Mouse (Mus musculus) MEL (cell line): ENCODE data around the gene Celsr1. TPM values are rescaled to one million over a fixed set of nuclear protein-coding genes. Genes with fewer than 3 reads are reported as not detected.

Experiments used
- DNase-seq: peaks from one replicate; pipeline ENCODE4 v3.0.0; 2011; ENCODE audit warnings: low read depth, low spot score
- H3K27ac ChIP-seq: 2 replicates; pipeline ENCODE4 v1.5.1; 2012; ENCODE audit warnings: low read depth, mild to moderate bottlenecking, control low read depth, low read length, moderate library complexity; ENCODE audit not compliant: control insufficient read depth
- H3K27me3 ChIP-seq, 2 experiments: fragments of 150-350 bp in 1 of 2; sonication (generic) in 1 of 2; 2 replicates each; pipeline ENCODE4 v1.6.1; 2012; ENCODE audit warnings: low read length in 2 of 2, mild to moderate bottlenecking in 2 of 2, improper control_type of control experiment in 1 of 2, moderate library complexity in 1 of 2; ENCODE audit not compliant: insufficient read depth in 2 of 2, control insufficient read depth in 1 of 2
- H3K36me3 ChIP-seq, 2 experiments: 2 replicates each; pipeline ENCODE4 v1.6.1; 2012 to 2014; ENCODE audit warnings: low read length in 2 of 2, improper control_type of control experiment in 1 of 2, inconsistent platforms in 1 of 2, mild to moderate bottlenecking in 1 of 2; ENCODE audit not compliant: insufficient read depth in 2 of 2, control insufficient read depth in 1 of 2
- H3K4me1 ChIP-seq, 2 experiments: fragments of 150-350 bp in 1 of 2; sonication (generic) in 1 of 2; 2 replicates each; pipeline ENCODE4 v1.6.1; 2012; ENCODE audit warnings: low read length in 2 of 2, improper control_type of control experiment in 1 of 2, mild to moderate bottlenecking in 1 of 2; ENCODE audit not compliant: insufficient read depth in 2 of 2, control insufficient read depth in 1 of 2
- H3K4me3 ChIP-seq, 2 experiments: fragments of 150-350 bp in 1 of 2; sonication (generic) in 1 of 2; 2 replicates each; pipeline ENCODE4 v1.5.1; 2012; ENCODE audit warnings: low read depth in 2 of 2, low read length in 2 of 2, mild to moderate bottlenecking in 2 of 2, moderate library complexity in 2 of 2, control low read depth in 1 of 2, improper control_type of control experiment in 1 of 2; ENCODE audit not compliant: control insufficient read depth in 1 of 2, insufficient read depth in 1 of 2
- H3K79me2 ChIP-seq: 2 replicates; pipeline ENCODE4 v1.6.1; 2012; ENCODE audit warnings: mild to moderate bottlenecking, low read length, moderate library complexity; ENCODE audit not compliant: control insufficient read depth, poor library complexity, insufficient read depth
- H3K9ac ChIP-seq: 2 replicates; pipeline ENCODE4 v1.6.1; 2012; ENCODE audit warnings: low read depth, mild to moderate bottlenecking, control low read depth, low read length, moderate library complexity; ENCODE audit not compliant: control insufficient read depth, poor library complexity, severe bottlenecking
- H3K9me3 ChIP-seq: fragments of 150-350 bp; sonication (generic); replicated peaks from 2 replicates; pipeline ENCODE4 v1.6.1; 2012; ENCODE audit warnings: mild to moderate bottlenecking, low read length, improper control_type of control experiment, moderate library complexity; ENCODE audit not compliant: insufficient read depth
- BHLHE40 ChIP-seq: IDR thresholded peaks from 2 replicates; pipeline ENCODE4 v1.6.1; 2012; ENCODE audit warnings: low read depth, mild to moderate bottlenecking, inconsistent platforms, low read length, improper control_type of control experiment, borderline replicate concordance
- CHD1 ChIP-seq: IDR thresholded peaks from 2 replicates; pipeline ENCODE4 v1.6.1; 2012; ENCODE audit warnings: low read depth, mild to moderate bottlenecking, inconsistent platforms, low read length, improper control_type of control experiment
- CTCF ChIP-seq, 3 experiments: IDR thresholded peaks in 2 of 3; conservative IDR thresholded peaks in 1 of 3; 2 replicates each; pipeline ENCODE4 v1.5.1; 2011 to 2012; ENCODE audit warnings: low read length in 3 of 3, low read depth in 2 of 3, mild to moderate bottlenecking in 2 of 3, improper control_type of control experiment in 1 of 3, inconsistent platforms in 1 of 3, mixed read lengths in 1 of 3, moderate library complexity in 1 of 3; ENCODE audit not compliant: control insufficient read depth in 1 of 3, insufficient read depth in 1 of 3, poor library complexity in 1 of 3, severe bottlenecking in 1 of 3
- E2F4 ChIP-seq: IDR thresholded peaks from 2 replicates; pipeline ENCODE4 v1.6.1; 2011; ENCODE audit warnings: low read depth, low read length, improper control_type of control experiment, borderline replicate concordance
- ETS1 ChIP-seq: IDR thresholded peaks from 2 replicates; pipeline ENCODE4 v1.6.1; 2012; ENCODE audit warnings: low read depth, mild to moderate bottlenecking, inconsistent platforms, low read length, improper control_type of control experiment, moderate library complexity
- JUND ChIP-seq: IDR thresholded peaks from 2 replicates; pipeline ENCODE4 v1.6.1; 2011; ENCODE audit warnings: low read depth, mild to moderate bottlenecking, improper control_type of control experiment, low read length
- MAFK ChIP-seq: IDR thresholded peaks from 2 replicates; pipeline ENCODE4 v1.6.1; 2011; ENCODE audit warnings: low read depth, mild to moderate bottlenecking, low read length, improper control_type of control experiment, borderline replicate concordance
- MAZ ChIP-seq: IDR thresholded peaks from 2 replicates; pipeline ENCODE4 v1.6.1; 2012; ENCODE audit warnings: low read depth, mild to moderate bottlenecking, inconsistent platforms, low read length, improper control_type of control experiment
- MEF2A ChIP-seq: IDR thresholded peaks from 2 replicates; pipeline ENCODE4 v1.6.1; 2014; ENCODE audit warnings: low read depth, mild to moderate bottlenecking, inconsistent platforms, low read length, improper control_type of control experiment; ENCODE audit not compliant: poor library complexity, insufficient replicate concordance, severe bottlenecking; ENCODE audit errors: extremely low read depth
- MXI1 ChIP-seq: IDR thresholded peaks from 2 replicates; pipeline ENCODE4 v1.6.1; 2011; ENCODE audit warnings: mild to moderate bottlenecking, low read depth, low read length, improper control_type of control experiment
- MYB ChIP-seq: IDR thresholded peaks from 2 replicates; pipeline ENCODE4 v1.6.1; 2011; ENCODE audit warnings: mild to moderate bottlenecking, low read depth, low read length, improper control_type of control experiment
- MYC ChIP-seq: IDR thresholded peaks from 2 replicates; pipeline ENCODE4 v1.6.1; 2011; ENCODE audit warnings: low read depth, mild to moderate bottlenecking, low read length, improper control_type of control experiment, moderate library complexity
- NELFE ChIP-seq: IDR thresholded peaks from 2 replicates; pipeline ENCODE4 v1.6.1; 2011; ENCODE audit warnings: low read depth, low read length, improper control_type of control experiment
- POLR2A ChIP-seq, 2 experiments: IDR thresholded peaks; 2 replicates each; pipeline ENCODE4 v1.6.1; 2011 to 2012; ENCODE audit warnings: low read length in 2 of 2, mild to moderate bottlenecking in 2 of 2, control low read depth in 1 of 2, improper control_type of control experiment in 1 of 2, low read depth in 1 of 2, moderate library complexity in 1 of 2; ENCODE audit not compliant: control insufficient read depth in 1 of 2, insufficient read depth in 1 of 2, poor library complexity in 1 of 2
- SIN3A ChIP-seq: IDR thresholded peaks from 2 replicates; pipeline ENCODE4 v1.6.1; 2012; ENCODE audit warnings: low read length, improper control_type of control experiment, inconsistent platforms
- SMC3 ChIP-seq: IDR thresholded peaks from 2 replicates; pipeline ENCODE4 v1.6.1; 2011; ENCODE audit warnings: low read depth, low read length, improper control_type of control experiment
- TAL1 ChIP-seq: IDR thresholded peaks from 2 replicates; pipeline ENCODE4 v1.6.1; 2012; ENCODE audit warnings: mild to moderate bottlenecking, inconsistent platforms, low read length, moderate library complexity, mixed read lengths
- USF1 ChIP-seq: IDR thresholded peaks from 2 replicates; pipeline ENCODE4 v1.6.1; 2014; ENCODE audit warnings: low read depth, mild to moderate bottlenecking, inconsistent platforms, low read length, improper control_type of control experiment, moderate library complexity
- USF2 ChIP-seq, 2 experiments: IDR thresholded peaks; 2 replicates each; pipeline ENCODE4 v1.6.1; 2011 to 2012; ENCODE audit warnings: improper control_type of control experiment in 2 of 2, low read length in 2 of 2, borderline replicate concordance in 1 of 2, inconsistent platforms in 1 of 2, low read depth in 1 of 2, mild to moderate bottlenecking in 1 of 2; ENCODE audit not compliant: insufficient read depth in 1 of 2
- ZC3H11A ChIP-seq: IDR thresholded peaks from 2 replicates; pipeline ENCODE4 v1.6.1; 2012; ENCODE audit warnings: low read depth, mild to moderate bottlenecking, inconsistent platforms, low read length, improper control_type of control experiment
- ZKSCAN1 ChIP-seq: IDR thresholded peaks from 2 replicates; pipeline ENCODE4 v1.6.1; 2012; ENCODE audit warnings: low read depth, mild to moderate bottlenecking, inconsistent platforms, low read length, improper control_type of control experiment, moderate library complexity
- ZMIZ1 ChIP-seq: IDR thresholded peaks from 2 replicates; pipeline ENCODE4 v1.6.1; 2012; ENCODE audit warnings: low read depth, mild to moderate bottlenecking, inconsistent platforms, low read length, improper control_type of control experiment, moderate library complexity
- polyA plus RNA-seq, 2 experiments: library from polyadenylated mRNA; stranded (reverse) in 1 of 2; unstranded in 1 of 2; fragments of >175 nt in 1 of 2; fragments of >200 nt in 1 of 2; gene quantifications; 2 replicates each; pipeline versions ENCODE4 v1.2.1 to v1.2.4; 2012; ENCODE audit warnings: low replicate concordance in 2 of 2, low read depth in 1 of 2; ENCODE audit not compliant: insufficient read length in 2 of 2, insufficient read depth in 1 of 2, missing spikeins in 1 of 2
- total RNA-seq: library from RNA; depleted of rRNA; stranded (reverse); fragments of 300-350 nt; gene quantifications from 2 replicates; pipeline ENCODE4 v1.2.3, GENCODE M21; 2012

The Celsr1 gene
- total and polyA plus RNA-seq, 3 experiments = 0.12 to 0.42 TPM; not detected in 1

- no peaks in the 10 kb centered on the region for H3K27me3 ChIP-seq
Measured at GRCm38 (mm10) chr15:85962691-85963090, 70.9 kb downstream of the Celsr1 start.

GRCm38 (mm10) chr15:85961651-85962050 lies 71.9 kb downstream of the Celsr1 start:
- H3K4me1 ChIP-seq = peaks cover 2 to 19% of the 10 kb centered on the region in 2 experiments; a peak in 3 of 4 replicates
- peaks cover 0 to 4% of the 10 kb centered on the region in 2 experiments; a peak in 1 of 4 replicates for H3K36me3 ChIP-seq
- no peak overlapping the region for H3K4me3 ChIP-seq
- H3K27me3 ChIP-seq = no peaks in the 10 kb centered on the region
- H3K79me2 ChIP-seq = no peaks in the 10 kb centered on the region
- H3K27ac ChIP-seq = no peak overlapping the region
- H3K9me3 ChIP-seq = no peaks in the 10 kb centered on the region
- no peak for TF ChIP-seq USF1
- no peak for TF ChIP-seq MAZ
- TF ChIP-seq JUND = no peak
- TF ChIP-seq ZMIZ1 = no peak
- no peak for TF ChIP-seq POLR2A (IDR thresholded peaks at IDR 0.05; ENCODE audit: control insufficient read depth in 1 of 2, insufficient read depth in 1 of 2, low read depth in 1 of 2, low read length in 2 of 2, poor library complexity in 1 of 2)
- no peak for TF ChIP-seq E2F4
- no peak for TF ChIP-seq ZKSCAN1
- TF ChIP-seq MEF2A = no peak
- no peak for TF ChIP-seq MYC
- no peak for TF ChIP-seq MAFK
- TF ChIP-seq SMC3 = no peak
- no peak for TF ChIP-seq MXI1
- no peak for TF ChIP-seq CTCF (IDR thresholded peaks at IDR 0.05 in 2 of 3, conservative IDR thresholded peaks at IDR 0.05 in 1 of 3; ENCODE audit: control insufficient read depth in 1 of 3, insufficient read depth in 1 of 3, low read depth in 2 of 3, low read length in 3 of 3, poor library complexity in 1 of 3, severe bottlenecking in 1 of 3)
- TF ChIP-seq CHD1 = no peak
- TF ChIP-seq USF2 (IDR thresholded peaks at IDR 0.05; ENCODE audit: borderline replicate concordance in 1 of 2, insufficient read depth in 1 of 2, low read depth in 1 of 2, low read length in 2 of 2) = no peak
- TF ChIP-seq ZC3H11A = no peak
- H3K9ac ChIP-seq = no peak overlapping the region
- no peak for DNase-seq

More at GRCm38 (mm10) chr15:85962691-85963090, 70.9 kb downstream of the Celsr1 start:
- Histone ChIP-seq H3K9ac (no peak overlapping the region), H3K4me3 (no peak overlapping the region), H3K9me3 (no peaks in the 10 kb centered on the region), H3K4me1 (peaks cover 2 to 19% of the 10 kb centered on the region in 2 experiments; a peak in 3 of 4 replicates), H3K36me3 (peaks cover 0 to 4% of the 10 kb centered on the region in 2 experiments; a peak in 1 of 4 replicates), H3K27ac (no peak overlapping the region), H3K79me2 (no peaks in the 10 kb centered on the region)
- TF ChIP-seq SMC3 = no peak
- TF ChIP-seq NELFE = no peak
- TF ChIP-seq MYB = no peak
- TF ChIP-seq SIN3A = no peak
- TF ChIP-seq MEF2A = no peak
- TF ChIP-seq TAL1 = no peak
- no peak for TF ChIP-seq ETS1
- no peak for TF ChIP-seq BHLHE40
- DNase-seq = no peak
